Mouse (Mus musculus): ENCODE results near the gene Rgs10.

DNA sequence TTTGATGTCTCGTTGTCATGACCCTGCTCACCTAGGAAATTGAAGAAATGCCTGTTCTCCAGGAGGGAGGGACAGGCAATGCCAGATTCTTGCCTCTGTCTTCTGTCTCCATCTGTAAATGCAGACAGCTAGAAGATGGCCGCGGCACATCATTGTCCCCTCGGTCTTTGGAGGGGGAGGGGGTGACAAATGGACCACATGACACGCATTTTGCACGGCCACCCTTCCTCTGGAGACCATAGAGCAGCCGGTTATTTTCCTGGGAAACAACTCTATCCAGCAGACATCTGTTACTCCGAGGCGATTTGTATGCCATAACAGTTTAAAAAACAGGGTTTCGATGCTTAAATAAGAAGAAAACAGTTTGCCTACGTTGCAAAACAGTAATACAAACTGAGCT lies 51.9 kb downstream of the Rgs10 start:
- no peak for TF ChIP-seq EP300 (IDR thresholded peaks at IDR 0.05; ENCODE audit: low read depth)
- no peak for TF ChIP-seq CTCF (IDR thresholded peaks at IDR 0.05; ENCODE audit: low read depth)
